Mouse (Mus musculus): Measurements from ENCODE around the gene Alg6. TPM values are rescaled to one million over a fixed set of nuclear protein-coding genes. Genes with fewer than 3 reads are reported as not detected.

Gene Alg6
- polyA plus RNA-seq, 1 experiment from 2014 or later = 19.0 TPM

GRCm38 (mm10) chr4:99752426-99752825, 37.0 kb downstream of the Alg6 start:
- no peak for DNase-seq (ENCODE audit: low spot score)
- H3K9me3 ChIP-seq (replicated peaks) = no peaks in the 10 kb centered on the region
- H3K27ac ChIP-seq = no peak overlapping the region
- no peaks in the 10 kb centered on the region for H3K4me1 ChIP-seq
- no peak overlapping the region for H3K4me3 ChIP-seq
- WGBS = 89% methylated on average over 5 of the region's 5 CpGs
- H3K27me3 ChIP-seq (ENCODE audit: low read depth, poor library complexity, severe bottlenecking) = no peaks in the 10 kb centered on the region
- peaks cover 20% of the 10 kb centered on the region for H3K36me3 ChIP-seq

DNA sequence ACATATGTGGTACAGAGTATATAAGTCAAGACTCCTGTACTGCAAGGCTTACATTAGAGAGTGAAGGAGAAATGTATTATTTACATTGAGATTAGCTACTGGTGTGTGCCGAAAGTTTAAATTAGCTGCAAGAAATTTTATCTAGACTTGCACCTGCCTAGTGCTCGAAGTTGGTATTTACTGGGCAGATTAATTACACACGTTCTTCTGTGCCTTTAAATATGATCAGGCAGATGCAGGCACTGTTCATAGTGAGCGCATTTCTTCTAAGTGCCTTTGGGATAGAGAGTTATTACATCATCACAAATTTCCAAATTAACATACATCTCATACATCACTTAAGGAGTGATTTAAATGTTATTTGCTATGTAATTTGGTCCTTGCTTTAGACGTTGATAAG, 50.8 kb downstream of the Alg6 start:
- 89% methylated on average over 5 of the region's 5 CpGs for WGBS
- Histone ChIP-seq H3K4me1 (no peaks in the 10 kb centered on the region), H3K36me3 (no peaks in the 10 kb centered on the region), H3K27me3 (ENCODE audit: low read depth, poor library complexity, severe bottlenecking) (no peaks in the 10 kb centered on the region), H3K27ac (no peak overlapping the region), H3K4me3 (no peak overlapping the region), H3K9me3 (replicated peaks) (no peaks in the 10 kb centered on the region)
- DNase-seq (ENCODE audit: low spot score) = no peak

DNA sequence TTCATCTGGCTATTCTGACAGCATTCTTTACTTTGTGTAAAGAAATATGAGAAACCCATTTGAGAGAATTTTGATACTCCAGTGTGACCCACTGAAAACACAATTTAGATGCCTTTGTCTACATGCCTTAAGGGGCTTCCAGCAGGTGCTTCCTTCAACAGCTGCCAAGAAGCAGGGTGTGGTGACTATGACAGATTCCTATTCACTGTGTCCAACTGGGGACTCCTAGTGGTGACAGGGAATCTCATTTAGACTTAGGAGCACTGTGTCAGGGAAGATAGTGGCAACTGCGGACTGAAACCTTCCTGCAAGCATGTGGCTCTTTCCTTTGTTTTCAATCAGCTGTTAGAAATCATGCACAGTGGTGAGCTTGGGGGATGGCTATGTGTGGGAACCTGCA, 51.3 kb downstream of the Alg6 start:
- H3K27me3 ChIP-seq (ENCODE audit: low read depth, poor library complexity, severe bottlenecking) = no peaks in the 10 kb centered on the region
- H3K36me3 ChIP-seq = no peaks in the 10 kb centered on the region
- DNase-seq (ENCODE audit: low spot score) = no peak
- no peaks in the 10 kb centered on the region for H3K4me1 ChIP-seq
- no peak overlapping the region for H3K4me3 ChIP-seq
- no peaks in the 10 kb centered on the region for H3K9me3 ChIP-seq (replicated peaks)
- H3K27ac ChIP-seq = no peak overlapping the region
- 65% methylated on average over 1 of the region's 1 CpGs for WGBS

DNA sequence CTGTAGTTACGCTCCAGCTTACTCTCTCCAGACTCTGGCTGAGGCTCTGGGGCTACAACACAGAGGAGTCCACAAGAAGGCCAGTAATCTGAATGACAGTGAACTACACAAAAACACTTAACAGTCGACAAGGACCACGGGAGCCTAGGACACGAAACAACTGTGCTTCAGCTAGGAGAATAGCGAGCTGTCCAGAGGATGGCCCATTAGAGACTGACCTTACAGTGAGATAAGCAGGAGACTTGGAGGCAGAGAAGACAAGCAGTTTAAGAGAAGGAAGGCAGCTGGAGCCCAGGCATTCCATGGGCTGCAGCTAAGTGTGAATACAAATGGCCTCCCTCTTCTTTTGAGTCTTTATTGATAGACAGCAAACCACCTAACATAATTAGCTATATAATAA, 55.1 kb downstream of the Alg6 start:
- WGBS = 91% methylated on average over 5 of the region's 5 CpGs
- no peak overlapping the region for H3K27ac ChIP-seq
- H3K27me3 ChIP-seq (ENCODE audit: low read depth, poor library complexity, severe bottlenecking) = no peaks in the 10 kb centered on the region
- H3K4me3 ChIP-seq = no peak overlapping the region
- no peak for DNase-seq (ENCODE audit: low spot score)
- no peaks in the 10 kb centered on the region for H3K4me1 ChIP-seq
- H3K36me3 ChIP-seq = no peaks in the 10 kb centered on the region
- no peaks in the 10 kb centered on the region for H3K9me3 ChIP-seq (replicated peaks)

DNA sequence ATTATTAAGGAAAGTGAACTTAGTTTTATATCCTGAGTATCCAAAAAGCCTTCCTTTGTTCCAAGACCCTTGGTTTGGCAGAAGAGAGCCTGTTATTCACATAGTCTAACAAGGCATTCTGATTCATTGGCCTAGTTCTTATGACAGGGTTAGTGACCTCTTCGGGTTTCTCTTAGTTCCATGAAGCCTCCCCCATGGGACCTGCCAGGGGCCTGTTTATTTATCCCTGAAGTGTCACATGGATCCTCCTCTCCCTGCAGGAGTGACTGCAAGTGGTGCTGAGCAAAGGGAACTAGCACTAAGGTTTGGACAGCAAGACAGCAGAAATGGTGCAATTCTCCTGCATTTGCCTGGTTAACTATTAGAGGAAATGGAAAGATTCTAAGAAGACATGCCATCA, 57.6 kb downstream of the Alg6 start:
- no peak overlapping the region for H3K4me3 ChIP-seq
- H3K36me3 ChIP-seq = 0 out of 2 replicates have a peak, but pooled peaks cover under 1% of the 10 kb centered on the region
- no peak overlapping the region for H3K27ac ChIP-seq
- no peak for DNase-seq (ENCODE audit: low spot score)
- no peaks in the 10 kb centered on the region for H3K4me1 ChIP-seq
- H3K9me3 ChIP-seq (replicated peaks) = no peaks in the 10 kb centered on the region
- WGBS = 46% methylated on average over 1 of the region's 1 CpGs
- no peaks in the 10 kb centered on the region for H3K27me3 ChIP-seq (ENCODE audit: low read depth, poor library complexity, severe bottlenecking)

- Histone ChIP-seq H3K9me3 (replicated peaks) (no peaks in the 10 kb centered on the region), H3K27ac (no peak overlapping the region), H3K27me3 (ENCODE audit: low read depth, poor library complexity, severe bottlenecking) (no peaks in the 10 kb centered on the region), H3K4me1 (no peaks in the 10 kb centered on the region), H3K36me3 (peaks cover 23% of the 10 kb centered on the region), H3K4me3 (no peak overlapping the region)
- DNase-seq (ENCODE audit: low spot score) = no peak
- whole genome bisulfite sequencing = 89% methylated on average over 6 of the region's 6 CpGs
These were observed 76.9 kb downstream of the Alg6 start for GRCm38 (mm10) chr4:99792365-99792764.

Other genes with a start within 250 kb of the Alg6 start
- 0.06 and 0.08 TPM in 2 replicates for gene Foxd3, start 59.4 kb upstream of the Alg6 start, polyA plus RNA-seq (2016; fragmentation: Nextera tagmentation; extraction: Ambion mirVana)
- 20.8 and 23.1 TPM in 2 replicates for gene Efcab7, start 113.5 kb downstream of the Alg6 start, polyA plus RNA-seq (2016; fragmentation: Nextera tagmentation; extraction: Ambion mirVana)
- gene Pgm1, start 213.8 kb downstream of the Alg6 start, polyA plus RNA-seq (2016; fragmentation: Nextera tagmentation; extraction: Ambion mirVana) = 54.9 and 62.4 TPM in 2 replicates
- gene Itgb3bp, start 214.1 kb downstream of the Alg6 start, polyA plus RNA-seq (2016; fragmentation: Nextera tagmentation; extraction: Ambion mirVana) = 50.0 and 52.6 TPM in 2 replicates

Measured in limb, embryonic 10.5 days (tissue).